Mouse (Mus musculus) C2C12 (cell line): ENCODE results near the gene Pls1. TPM values are rescaled to one million over a fixed set of nuclear protein-coding genes. Genes with fewer than 3 reads are reported as not detected.
A peak's percentile ranks its signal among the peaks of the same experiment; 100 is the strongest.

Experiments
- H3K27me3 ChIP-seq: one replicate; pipeline ENCODE4 v1.6.1; 2011; ENCODE audit not compliant: control insufficient read depth, insufficient read depth, insufficient read length
- H3K36me3 ChIP-seq: one replicate; pipeline ENCODE4 v1.6.1; 2011; ENCODE audit not compliant: control insufficient read depth, insufficient read depth
- H3K4me3 ChIP-seq: one replicate; pipeline ENCODE4 v1.5.1; 2011; ENCODE audit warnings: mild to moderate bottlenecking, control low read depth; ENCODE audit not compliant: poor library complexity, insufficient read depth, severe bottlenecking
- H3K79me2 ChIP-seq: one replicate; pipeline ENCODE4 v1.6.1; 2011; ENCODE audit not compliant: control insufficient read depth, insufficient read depth
- H3K79me3 ChIP-seq: one replicate; pipeline ENCODE4 v1.6.1; 2011; ENCODE audit warnings: low read depth, control low read depth
- H3ac ChIP-seq: one replicate; pipeline ENCODE3; 2011; ENCODE audit warnings: low read depth; ENCODE audit not compliant: control insufficient read depth, insufficient read length
- CEBPB ChIP-seq: IDR thresholded peaks from one replicate; pipeline ENCODE4 v1.6.1; 2011; ENCODE audit warnings: low read depth, mild to moderate bottlenecking, control low read depth, moderate library complexity
- CTCF ChIP-seq: IDR thresholded peaks from one replicate; pipeline ENCODE4 v1.5.1; 2011; ENCODE audit not compliant: control insufficient read depth, insufficient read depth, insufficient read length
- FOSL1 ChIP-seq: IDR thresholded peaks from one replicate; pipeline ENCODE4 v1.8.0; 2011; ENCODE audit warnings: mild to moderate bottlenecking, low read length; ENCODE audit not compliant: poor library complexity, insufficient read depth, severe bottlenecking
- MAX ChIP-seq: IDR thresholded peaks from one replicate; pipeline ENCODE4 v1.6.1; 2011; ENCODE audit warnings: mild to moderate bottlenecking, control low read depth
- MYOD1 ChIP-seq: IDR thresholded peaks from one replicate; pipeline ENCODE4 v1.6.1; 2011; ENCODE audit warnings: low read depth; ENCODE audit not compliant: control insufficient read depth, insufficient read length
- MYOG ChIP-seq: IDR thresholded peaks from one replicate; pipeline ENCODE4 v1.6.1; 2011; ENCODE audit not compliant: control insufficient read depth, insufficient read length; ENCODE audit errors: extremely low read depth
- USF1 ChIP-seq: IDR thresholded peaks from one replicate; pipeline ENCODE4 v1.6.1; 2011; ENCODE audit warnings: low read depth, mild to moderate bottlenecking, control low read depth, moderate library complexity
- polyA plus RNA-seq: library from polyadenylated mRNA; unstranded; fragments of >200 nt; fragmentation: generic; extraction: Trizol; gene quantifications from one replicate; pipeline ENCODE4 v1.2.1, GENCODE M21; 2012; ENCODE audit warnings: missing spikeins

Pls1 gene
- polyA plus RNA-seq, 1 experiment: 0.01 TPM

GRCm38 (mm10) chr9:95856004-95856403, 10.9 kb upstream of the Pls1 start:
- Histone ChIP-seq H3ac (no peak overlapping the region), H3K4me3 (no peak overlapping the region), H3K27me3 (peaks cover 4% of the 10 kb centered on the region), H3K36me3 (no peaks in the 10 kb centered on the region), H3K79me3 (peaks cover 3% of the 10 kb centered on the region), H3K79me2 (peaks cover 19% of the 10 kb centered on the region)
- TF ChIP-seq MYOG: no peak
- no peak for TF ChIP-seq FOSL1

- TF ChIP-seq MYOD1 (no peak), CEBPB (no peak), CTCF (no peak), MAX (no peak), MYOG (no peak), USF1 (no peak), FOSL1 (no peak)
- Histone ChIP-seq H3K36me3 (no peaks in the 10 kb centered on the region), H3K79me2 (peaks cover 19% of the 10 kb centered on the region), H3K27me3 (peaks cover 4% of the 10 kb centered on the region), H3ac (no peak overlapping the region), H3K4me3 (no peak overlapping the region), H3K79me3 (peaks cover 3% of the 10 kb centered on the region)
Observed at GRCm38 (mm10) chr9:95854891-95855290, 9.8 kb upstream of the Pls1 start.

GRCm38 (mm10) chr9:95852896-95853295, 7.8 kb upstream of the Pls1 start:
- H3K79me2 ChIP-seq: peaks cover 4% of the 10 kb centered on the region

GRCm38 (mm10) chr9:95851671-95852070, 6.6 kb upstream of the Pls1 start:
- TF ChIP-seq CEBPB (no peak), FOSL1 (no peak), USF1 (no peak), MYOD1 (no peak), MYOG (no peak), MAX (no peak), CTCF (no peak)
- no peaks in the 10 kb centered on the region for H3K79me2 ChIP-seq

More at GRCm38 (mm10) chr9:95852896-95853295, 7.8 kb upstream of the Pls1 start:
- Histone ChIP-seq H3K36me3 (no peaks in the 10 kb centered on the region), H3K79me3 (no peaks in the 10 kb centered on the region), H3K27me3 (peaks cover 4% of the 10 kb centered on the region), H3ac (no peak overlapping the region), H3K4me3 (no peak overlapping the region)
- peak; percentile 26 for TF ChIP-seq CTCF
- TF ChIP-seq CEBPB: no peak

GRCm38 (mm10) chr9:95845711-95846110, 600 bp upstream of the Pls1 start:
- Histone ChIP-seq H3K4me3 (no peak overlapping the region), H3ac (no peak overlapping the region), H3K79me3 (no peaks in the 10 kb centered on the region)

More at GRCm38 (mm10) chr9:95851671-95852070, 6.6 kb upstream of the Pls1 start:
- Histone ChIP-seq H3ac (no peak overlapping the region), H3K79me3 (no peaks in the 10 kb centered on the region), H3K4me3 (no peak overlapping the region), H3K27me3 (peaks cover 5% of the 10 kb centered on the region), H3K36me3 (no peaks in the 10 kb centered on the region)

GRCm38 (mm10) chr9:95839424-95839823, 5.7 kb downstream of the Pls1 start:
- no peak overlapping the region for H3K4me3 ChIP-seq
- no peaks in the 10 kb centered on the region for H3K79me2 ChIP-seq
- peaks cover 5% of the 10 kb centered on the region for H3K27me3 ChIP-seq
- TF ChIP-seq CEBPB: no peak
- TF ChIP-seq USF1: no peak
- TF ChIP-seq MYOG: no peak
- no peak for TF ChIP-seq CTCF
- no peak for TF ChIP-seq MAX
- no peak for TF ChIP-seq MYOD1
- no peak for TF ChIP-seq FOSL1
- no peaks in the 10 kb centered on the region for H3K79me3 ChIP-seq
- H3K36me3 ChIP-seq: no peaks in the 10 kb centered on the region
- no peak overlapping the region for H3ac ChIP-seq

More at GRCm38 (mm10) chr9:95845711-95846110, 600 bp upstream of the Pls1 start:
- Histone ChIP-seq H3K36me3 (no peaks in the 10 kb centered on the region), H3K79me2 (no peaks in the 10 kb centered on the region), H3K27me3 (peaks cover 20% of the 10 kb centered on the region)
- TF ChIP-seq MYOD1: no peak
- no peak for TF ChIP-seq CTCF
- TF ChIP-seq USF1: no peak
- TF ChIP-seq MAX: no peak
- no peak for TF ChIP-seq CEBPB
- no peak for TF ChIP-seq MYOG
- TF ChIP-seq FOSL1: no peak
